Mouse (Mus musculus) adrenal gland, adult 2 months (tissue): Measurements from ENCODE around the gene Hoxb4. TPM values are rescaled to one million over a fixed set of nuclear protein-coding genes. Genes with fewer than 3 reads are reported as not detected.

ENCODE experiments used
- DNase-seq: peaks from one replicate; pipeline ENCODE4 v3.0.0; 2021
- microRNA-seq, 2 experiments: library from miRNA; unstranded; fragments of <30 nt; microRNA quantifications; one replicate each; pipeline ENCODE4 v1.2.0; 2021
- polyA plus RNA-seq: library from polyadenylated mRNA; depleted of rRNA; stranded (reverse); fragments of >200 nt; gene quantifications from 2 replicates; pipeline ENCODE4 v1.2.3, GENCODE M21; 2012; rRNA removed
- total RNA-seq, 2 experiments: library from RNA; stranded (reverse); gene quantifications; 2 replicates each; pipeline ENCODE4 v1.2.3; 2021

Gene Hoxb4
- total and polyA plus RNA-seq, 3 experiments: 16.7 to 30.0 (median 21.8) TPM

GRCm38 (mm10) chr11:96349491-96350340, 31.6 kb downstream of the Hoxb4 start:
- peak; percentile 73 for DNase-seq

GRCm38 (mm10) chr11:96350341-96350624, 32.2 kb downstream of the Hoxb4 start, which contains the start of gene Hoxb2:
Gene Hoxb2, plus strand, starts transcription at chr11:96350525.
- no peak for DNase-seq

- DNase-seq: peak; percentile 32
These were observed 32.7 kb downstream of the Hoxb4 start for GRCm38 (mm10) chr11:96350791-96351190.

GRCm38 (mm10) chr11:96351312-96351711, 33.2 kb downstream of the Hoxb4 start:
- DNase-seq: peak; percentile 71

GRCm38 (mm10) chr11:96351831-96352230, 33.8 kb downstream of the Hoxb4 start:
- DNase-seq: peak; percentile 88

- DNase-seq: peak; percentile 82
These were observed 34.8 kb downstream of the Hoxb4 start for GRCm38 (mm10) chr11:96352691-96353521.

- DNase-seq: no peak
These were observed 35.4 kb downstream of the Hoxb4 start for GRCm38 (mm10) chr11:96353522-96353841.

- DNase-seq: no peak
These were observed 35.9 kb downstream of the Hoxb4 start for GRCm38 (mm10) chr11:96353939-96354338.

- DNase-seq: peak; percentile 83
These were observed 36.3 kb downstream of the Hoxb4 start for GRCm38 (mm10) chr11:96354376-96354775.

GRCm38 (mm10) chr11:96354801-96355311, 36.8 kb downstream of the Hoxb4 start:
- peak; percentile 29 for DNase-seq

GRCm38 (mm10) chr11:96363807-96364206, 45.7 kb downstream of the Hoxb4 start:
- no peak for DNase-seq

GRCm38 (mm10) chr11:96365441-96366091, 47.5 kb downstream of the Hoxb4 start, which contains the start of gene Hoxb1:
Gene Hoxb1, plus strand, starts transcription at chr11:96365752.
- no peak for DNase-seq

- DNase-seq: peak; percentile 28
These were observed 48.3 kb downstream of the Hoxb4 start for GRCm38 (mm10) chr11:96366092-96367041.

GRCm38 (mm10) chr11:96367141-96367540, 49.1 kb downstream of the Hoxb4 start:
- no peak for DNase-seq

GRCm38 (mm10) chr11:96368686-96369085, 50.6 kb downstream of the Hoxb4 start:
- no peak for DNase-seq

- DNase-seq: no peak
These were observed 51.1 kb downstream of the Hoxb4 start for GRCm38 (mm10) chr11:96369140-96369539.

Small RNA genes within 50 kb of the gene (microRNA-seq; reads per million reads assigned to microRNA genes)
- 39,672 to 40,568 reads per million in 2 experiments for gene Mir10a

Other genes with a start within 250 kb of the Hoxb4 start
- 100 to 1,000 TPM; 240 to 384 TPM for gene Atp5g1, start 242.6 kb upstream of the Hoxb4 start, total RNA-seq
- 484 and 733 TPM in 2 replicates for gene Atp5g1, start 242.6 kb upstream of the Hoxb4 start, polyA plus RNA-seq
- not detected for gene Calcoco2, start 206.3 kb upstream of the Hoxb4 start, total RNA-seq
- not detected in 2 replicates for gene Calcoco2, start 206.3 kb upstream of the Hoxb4 start, polyA plus RNA-seq
- gene Ttll6, start 184.5 kb upstream of the Hoxb4 start, total RNA-seq: not detected
- 0.03 TPM in 1 of 2 replicates, not detected in the other for gene Ttll6, start 184.5 kb upstream of the Hoxb4 start, polyA plus RNA-seq
- not detected for gene Hoxb13, start 124.0 kb upstream of the Hoxb4 start, total RNA-seq
- not detected in 2 replicates for gene Hoxb13, start 124.0 kb upstream of the Hoxb4 start, polyA plus RNA-seq
- 100 to 1,000 TPM; 183 to 377 TPM for gene Hoxb9, start 46.8 kb upstream of the Hoxb4 start, total RNA-seq
- 156 and 180 TPM in 2 replicates for gene Hoxb9, start 46.8 kb upstream of the Hoxb4 start, polyA plus RNA-seq
- gene Hoxb8, start 36.4 kb upstream of the Hoxb4 start, total RNA-seq: 10 to 100 TPM; 67.3 to 93.9 TPM
- 357 and 428 TPM in 2 replicates for gene Hoxb8, start 36.4 kb upstream of the Hoxb4 start, polyA plus RNA-seq
- 10 to 100 TPM; 46.4 to 46.7 TPM for gene Hoxb7, start 31.6 kb upstream of the Hoxb4 start, total RNA-seq
- 48.8 and 55.9 TPM in 2 replicates for gene Hoxb7, start 31.6 kb upstream of the Hoxb4 start, polyA plus RNA-seq
- 10 to 100 TPM; 33.0 to 72.2 TPM for gene Hoxb6, start 25.8 kb upstream of the Hoxb4 start, total RNA-seq
- gene Hoxb6, start 25.8 kb upstream of the Hoxb4 start, polyA plus RNA-seq: 201 and 210 TPM in 2 replicates
- gene Hoxb5, start 14.9 kb upstream of the Hoxb4 start, total RNA-seq: 10 to 100 TPM; 15.2 to 31.6 TPM
- 43.4 and 45.6 TPM in 2 replicates for gene Hoxb5, start 14.9 kb upstream of the Hoxb4 start, polyA plus RNA-seq
- 10 to 100 TPM; 20.1 to 21.9 TPM for gene Hoxb3, start 5.1 kb downstream of the Hoxb4 start, total RNA-seq
- 89.4 and 94.9 TPM in 2 replicates for gene Hoxb3, start 5.1 kb downstream of the Hoxb4 start, polyA plus RNA-seq
- 10 to 100 TPM; 18.7 to 22.6 TPM for gene Hoxb2, start 32.3 kb downstream of the Hoxb4 start, total RNA-seq
- 69.6 and 86.1 TPM in 2 replicates for gene Hoxb2, start 32.3 kb downstream of the Hoxb4 start, polyA plus RNA-seq
- gene Hoxb1, start 47.5 kb downstream of the Hoxb4 start, total RNA-seq: not detected
- not detected in 2 replicates for gene Hoxb1, start 47.5 kb downstream of the Hoxb4 start, polyA plus RNA-seq
- 1 to 10 TPM; 5.5 to 6.5 TPM for gene Skap1, start 146.3 kb downstream of the Hoxb4 start, total RNA-seq
- gene Skap1, start 146.3 kb downstream of the Hoxb4 start, polyA plus RNA-seq: 2.9 and 3.3 TPM in 2 replicates